ENCODE assay signal across 7 mouse cellular contexts in genomic region chr12:111159659-111160428, GRCm38 (mm10). TPM values are rescaled to one million over a fixed set of nuclear protein-coding genes. Genes with fewer than 3 reads are reported as not detected.
DNase-seq lines count a peak whose midpoint lies in the region; ATAC-seq lines count a peak whose summit lies in the region.

No protein-coding gene starts in this region.

- peak; percentile 99 for DNase-seq in B cell, adult 2 months
- peak; percentile 71 to 77 for DNase-seq in CD8-positive naive resting alpha-beta T cell, adult 2 months (ENCODE audit: low read depth in 2 of 2, low spot score in 2 of 2)
- peak; percentile 93 for DNase-seq in induced T-regulatory cell, adult 2 months (ENCODE audit: low read depth)
- no peak for DNase-seq in left cerebral cortex, adult 9 months (ENCODE audit: low spot score in 2 of 2)
- no peak for DNase-seq in ovary, postnatal 14 days (ENCODE audit: low spot score)
- DNase-seq in Muller cell, postnatal 12 days (ENCODE audit: inconsistent ontology term) = no peak

- peak; percentile 79 for ATAC-seq in monocyte, adult 5-6 weeks (replicated peaks; ENCODE audit: insufficient number of reproducible peaks, low FRiP score, low TSS enrichment, poor library complexity, severe bottlenecking)

RNA-seq across cellular contexts. Expression of gene Traf3, which starts 6.3 kb away (rescaled TPM):
- 40.4 to 58.6 TPM (median 41.0 TPM) in 3 replicates for total RNA-seq in monocyte, adult 5-6 weeks (2017)

RNA-seq across cellular contexts. Expression of gene 4930595D18Rik, which starts 24.4 kb away (rescaled TPM):
- total RNA-seq in monocyte, adult 5-6 weeks (2017) = 1.2 TPM in 1 of 3 replicates, not detected in the others

Comparison
In these comparisons a context has a peak if more than half of its experiments do, and no peak if none do; other contexts are left out.
1. DNase-seq: peak in B cell, adult 2 months (2 of 2), CD8-positive naive resting alpha-beta T cell, adult 2 months (2 of 2) and induced T-regulatory cell, adult 2 months (single experiment); none in left cerebral cortex, adult 9 months (0 of 2), ovary, postnatal 14 days (single experiment) and Muller cell, postnatal 12 days (single experiment).